Comparison of ENCODE assay signal across 9 mouse cellular contexts in the genomic region with DNA sequence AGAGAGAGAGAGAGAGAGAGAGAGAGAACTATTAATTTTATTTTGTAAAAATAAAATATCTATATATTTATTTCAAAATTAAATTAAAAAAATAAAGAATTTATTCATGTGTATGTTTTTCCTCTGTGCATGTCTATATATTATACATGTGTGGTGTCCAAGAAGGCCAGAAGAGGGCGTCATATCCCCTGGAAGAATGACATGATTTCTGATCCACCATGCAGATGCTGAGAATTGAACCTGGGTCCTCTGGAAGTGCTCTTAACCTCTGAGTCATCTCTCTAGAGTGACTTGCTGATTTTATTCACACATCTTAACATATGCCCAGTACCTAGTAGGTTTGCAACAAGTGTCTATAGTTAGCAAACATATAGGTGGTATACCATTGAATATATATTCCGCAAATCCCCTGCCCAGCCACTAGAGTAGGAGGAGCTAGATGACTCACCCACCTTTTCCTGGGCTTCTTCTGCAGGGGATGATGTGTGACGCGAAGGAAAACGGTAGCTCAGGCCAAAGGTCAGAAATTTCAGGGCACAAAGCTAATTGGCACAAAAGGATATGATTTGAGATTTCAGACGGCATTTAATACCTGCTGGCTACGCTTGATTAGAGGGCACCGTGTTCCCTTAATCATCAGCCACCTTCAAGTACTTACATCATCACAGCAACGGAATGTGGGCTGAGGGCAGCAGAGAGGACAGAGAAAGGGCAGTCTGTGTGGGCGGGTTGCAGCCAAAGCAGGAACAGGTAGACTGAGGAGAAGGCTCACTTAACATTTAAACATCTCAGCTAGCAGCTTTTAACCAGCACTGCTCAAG.
DNase-seq lines count a peak whose midpoint lies in the region; ATAC-seq lines count a peak whose summit lies in the region.
"Had no signal": no experiment of that assay in that cellular context is flagged by ENCODE, and none has a peak within 500 bp of the region (broad histone marks: within the 10 kb centered on the region; RNA-seq: fewer than 3 reads in every experiment).

No protein-coding gene starts in this region.

- no peak overlapping the region for H3K27ac ChIP-seq in heart, embryonic 12.5 days (ENCODE audit: poor library complexity, severe bottlenecking)
- H3K27ac ChIP-seq in embryonic facial prominence, embryonic 14.5 days (replicated peaks; ENCODE audit: low read depth, low read length), result no peak overlapping the region; the same call in 1 of the 2 replicates
- H3K27ac ChIP-seq in forebrain, embryonic 12.5 days, result no peak overlapping the region
- H3K27ac ChIP-seq: heart, embryonic 15.5 days had no signal

- peak overlapping the region; percentile 24 for H3K4me2 ChIP-seq in heart, embryonic 12.5 days
- no peak overlapping the region for H3K4me2 ChIP-seq in embryonic facial prominence, embryonic 14.5 days (ENCODE audit: low read depth, low read length)
- H3K4me2 ChIP-seq in forebrain, embryonic 12.5 days, result no peak overlapping the region
- H3K4me2 ChIP-seq: heart, embryonic 15.5 days had no signal

- ATAC-seq in heart, embryonic 12.5 days (ENCODE audit: insufficient number of reproducible peaks, low FRiP score), result no peak
- 0 out of 2 replicates have a peak, but pooled peaks have one; percentile 11 for ATAC-seq in embryonic facial prominence, embryonic 14.5 days (ENCODE audit: low read depth)
- no peak for ATAC-seq in forebrain, embryonic 12.5 days (ENCODE audit: low FRiP score)

- H3K4me3 ChIP-seq in heart, embryonic 12.5 days, result no peak overlapping the region
- H3K4me3 ChIP-seq in embryonic facial prominence, embryonic 14.5 days (ENCODE audit: low read depth, low read length), result no peak overlapping the region
- no peak overlapping the region for H3K4me3 ChIP-seq in forebrain, embryonic 12.5 days (replicated peaks)
- H3K4me3 ChIP-seq: heart, embryonic 15.5 days had no signal

- peaks cover 3% of the 10 kb centered on the region; the same call in 1 of the 2 replicates for H3K9me3 ChIP-seq in heart, embryonic 12.5 days (replicated peaks)
- H3K9me3 ChIP-seq in embryonic facial prominence, embryonic 14.5 days (ENCODE audit: control insufficient read depth, low read length), result no peaks in the 10 kb centered on the region
- H3K9me3 ChIP-seq in forebrain, embryonic 12.5 days, result no peaks in the 10 kb centered on the region
- H3K9me3 ChIP-seq: heart, embryonic 15.5 days had no signal

- peaks cover 19% of the 10 kb centered on the region for H3K4me1 ChIP-seq in heart, embryonic 12.5 days (replicated peaks)
- H3K4me1 ChIP-seq in embryonic facial prominence, embryonic 14.5 days (ENCODE audit: control insufficient read depth, insufficient read depth, low read length), result peaks cover 10% of the 10 kb centered on the region; the same call in 1 of the 2 replicates
- peaks cover 7% of the 10 kb centered on the region; the same call in 1 of the 2 replicates for H3K4me1 ChIP-seq in forebrain, embryonic 12.5 days

- H3K36me3 ChIP-seq in heart, embryonic 12.5 days, result no peaks in the 10 kb centered on the region
- no peaks in the 10 kb centered on the region for H3K36me3 ChIP-seq in embryonic facial prominence, embryonic 14.5 days (ENCODE audit: control insufficient read depth, insufficient read depth, low read length)
- no peaks in the 10 kb centered on the region for H3K36me3 ChIP-seq in forebrain, embryonic 12.5 days (replicated peaks)
- H3K36me3 ChIP-seq: heart, embryonic 15.5 days had no signal

- H3K27me3 ChIP-seq in heart, embryonic 12.5 days (replicated peaks), result no peaks in the 10 kb centered on the region
- no peaks in the 10 kb centered on the region for H3K27me3 ChIP-seq in embryonic facial prominence, embryonic 14.5 days (replicated peaks; ENCODE audit: control insufficient read depth, insufficient read depth, low read length)
- H3K27me3 ChIP-seq in forebrain, embryonic 12.5 days, result no peaks in the 10 kb centered on the region
- H3K27me3 ChIP-seq: heart, embryonic 15.5 days had no signal

- 19% methylated on average over 10 of the region's 10 CpGs for WGBS in heart, embryonic 12.5 days
- 16% methylated on average over 10 of the region's 10 CpGs for WGBS in embryonic facial prominence, embryonic 14.5 days
- 42% methylated on average over 10 of the region's 10 CpGs for WGBS in forebrain, embryonic 12.5 days

- H3K9ac ChIP-seq in heart, embryonic 12.5 days, result no peak overlapping the region
- no peak overlapping the region for H3K9ac ChIP-seq in embryonic facial prominence, embryonic 14.5 days (ENCODE audit: low read depth, low read length)
- H3K9ac ChIP-seq in forebrain, embryonic 12.5 days, result no peak overlapping the region
- H3K9ac ChIP-seq: heart, embryonic 15.5 days had no signal

- no peak for DNase-seq in heart, postnatal 4 days
- peak; percentile 11 for DNase-seq in 416B (ENCODE audit: low read depth)
- DNase-seq in embryonic facial prominence, embryonic 14.5 days (ENCODE audit: low spot score), result no peak
- DNase-seq in kidney, postnatal 36 days, result peak; percentile 38 to 52
- no peak for DNase-seq in cerebellum, adult 9-10 months
- no peak for DNase-seq in adrenal gland, postnatal 36 days

Comparison
In these comparisons a context has a peak if more than half of its experiments do, and no peak if none do; other contexts are left out.
1. DNase-seq: peak in 416B (single experiment) and kidney, postnatal 36 days (2 of 2); none in heart, postnatal 4 days (single experiment), embryonic facial prominence, embryonic 14.5 days (single experiment), cerebellum, adult 9-10 months (single experiment) and adrenal gland, postnatal 36 days (0 of 2).